Mouse (Mus musculus): ENCODE data around the gene Myo10.

DNA sequence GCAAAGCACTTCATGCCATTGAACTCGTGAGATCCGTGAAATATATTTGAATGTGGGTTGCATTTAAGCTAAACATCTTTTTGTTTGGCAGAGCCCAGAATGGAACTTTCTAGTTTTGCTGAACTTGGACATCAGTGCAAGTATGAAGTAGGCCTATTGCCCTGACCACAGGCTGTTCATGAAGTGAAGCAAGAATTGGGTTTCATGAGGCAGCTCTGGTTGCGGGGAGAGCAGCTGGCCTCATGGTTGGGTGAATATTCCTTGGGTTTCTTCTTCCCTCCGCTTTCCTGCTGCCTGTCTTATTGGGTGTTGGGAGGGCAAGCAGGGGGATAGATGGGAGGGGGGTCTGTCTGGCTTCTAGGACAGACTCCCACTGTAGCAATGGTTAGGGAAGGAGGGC, 23.5 kb downstream of the Myo10 start:
- TF ChIP-seq EP300 (IDR thresholded peaks at IDR 0.05; ENCODE audit: low read depth) (no peak), CTCF (IDR thresholded peaks at IDR 0.05; ENCODE audit: low read depth) (no peak)
